Mouse (Mus musculus): ENCODE measurements around the gene Pnliprp1. TPM values are rescaled to one million over a fixed set of nuclear protein-coding genes. Genes with fewer than 3 reads are reported as not detected.

Gene Pnliprp1
- polyA plus RNA-seq (2012; rRNA removed): 0.80 and 1.4 TPM in 2 replicates

DNA sequence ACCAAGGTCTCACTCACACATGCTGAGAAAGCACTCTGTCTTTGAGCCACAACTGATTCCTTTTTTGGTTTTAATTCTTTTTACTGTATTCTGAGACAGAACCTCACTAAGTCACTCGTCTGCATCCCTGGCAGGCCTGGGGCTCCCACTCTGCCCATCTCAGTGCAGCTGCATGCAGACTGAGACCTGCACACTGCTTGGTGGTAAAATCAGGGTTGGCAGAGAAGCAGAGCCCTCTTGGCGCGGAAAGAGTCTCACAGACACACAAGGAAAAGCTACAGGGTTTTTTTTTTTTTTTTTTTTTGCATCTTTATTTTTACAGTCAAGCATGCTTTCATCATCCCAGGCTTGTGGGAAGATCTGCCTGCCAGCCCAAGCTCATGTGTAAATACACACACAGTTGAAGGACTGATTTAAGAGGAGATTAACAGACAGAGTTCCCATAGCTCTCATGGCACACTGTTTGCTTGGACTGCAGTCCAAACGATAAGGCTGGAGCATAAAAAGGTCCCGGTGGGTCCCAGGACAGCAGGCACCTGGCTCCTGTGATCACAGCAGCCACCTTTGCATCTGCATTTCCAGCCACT lies at the start of gene Pnliprp1:
Gene Pnliprp1, plus strand, starts transcription at position 443 of the 587 bp plus-strand sequence.

GRCm38 (mm10) chr19:58759423-58759822 lies 30.7 kb downstream of the Pnliprp1 start, which contains the start of gene Pnliprp2:
TSS of gene Pnliprp2 (plus strand) at chr19:58759719.

Other genes with a start within 250 kb of the Pnliprp1 start
- not detected in 2 replicates for gene Ccdc172, start 216.9 kb upstream of the Pnliprp1 start, polyA plus RNA-seq (2012; rRNA removed)
- gene Pnlip, start 76.4 kb upstream of the Pnliprp1 start, polyA plus RNA-seq (2012; rRNA removed): 0.06 and 0.30 TPM in 2 replicates
- 0.25 and 0.32 TPM in 2 replicates for gene Pnliprp2, start 30.8 kb downstream of the Pnliprp1 start, polyA plus RNA-seq (2012; rRNA removed)
- gene 1700019N19Rik, start 65.6 kb downstream of the Pnliprp1 start, polyA plus RNA-seq (2012; rRNA removed): 0.05 and 0.06 TPM in 2 replicates
- gene Eno4, start 214.5 kb downstream of the Pnliprp1 start, polyA plus RNA-seq (2012; rRNA removed): 0.40 and 0.48 TPM in 2 replicates
- 11.5 and 22.1 TPM in 2 replicates for gene Hspa12a, start 214.8 kb downstream of the Pnliprp1 start, polyA plus RNA-seq (2012; rRNA removed)